Mouse (Mus musculus) hematopoietic multipotent progenitor cell, adult 10-12 weeks (in vitro differentiated cells): ENCODE data around the gene Alyref. TPM values are rescaled to one million over a fixed set of nuclear protein-coding genes. Genes with fewer than 3 reads are reported as not detected.

ENCODE experiments used
- polyA plus RNA-seq: library from polyadenylated mRNA; stranded (reverse); fragments of >175 nt; gene quantifications from 2 replicates; pipeline ENCODE4 v1.2.3, GENCODE M21; 2012; ENCODE audit warnings: low replicate concordance

Alyref gene
- 123 and 133 TPM in 2 replicates for polyA plus RNA-seq

DNA sequence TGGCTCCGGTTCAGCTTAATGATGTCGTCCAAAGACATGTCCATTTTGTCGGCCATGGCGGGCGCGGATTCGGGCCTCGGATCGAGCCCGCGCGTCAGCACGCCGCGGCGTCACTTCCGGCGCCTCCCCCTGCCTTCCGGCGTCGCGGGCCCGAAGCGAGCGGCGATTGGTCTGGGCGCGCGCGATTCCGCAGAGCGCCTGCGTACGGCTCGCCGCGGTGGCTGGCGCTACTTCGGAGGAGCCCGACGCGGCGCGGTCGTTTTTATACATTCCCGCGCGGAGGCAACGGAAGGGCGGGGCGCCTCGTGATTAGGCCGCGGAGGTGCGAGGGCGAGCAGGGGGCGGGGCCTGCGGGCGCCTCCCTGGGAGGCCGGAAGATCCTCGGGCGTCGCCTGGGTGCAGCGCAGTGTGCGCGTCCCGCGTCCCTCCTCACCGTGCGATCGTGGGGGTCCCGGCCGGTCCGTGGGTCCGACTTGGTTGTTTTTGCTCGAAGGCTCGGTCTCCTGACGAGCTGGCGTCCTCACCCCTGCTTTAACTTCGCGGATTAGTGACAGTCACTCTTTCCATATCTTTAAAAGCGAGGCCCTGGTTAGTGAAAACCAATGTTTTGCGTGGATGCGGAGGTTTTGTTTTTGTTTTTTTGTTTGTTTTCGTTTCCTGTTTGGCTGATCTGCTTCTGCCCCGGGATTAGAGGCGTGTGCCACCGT lies at the start of gene Alyref, which contains the start of gene Anapc11:
TSS of gene Alyref (minus strand) at position 83 of the 707 bp plus-strand sequence.
TSS of gene Anapc11 (plus strand) at position 139 of the 707 bp plus-strand sequence.

DNA sequence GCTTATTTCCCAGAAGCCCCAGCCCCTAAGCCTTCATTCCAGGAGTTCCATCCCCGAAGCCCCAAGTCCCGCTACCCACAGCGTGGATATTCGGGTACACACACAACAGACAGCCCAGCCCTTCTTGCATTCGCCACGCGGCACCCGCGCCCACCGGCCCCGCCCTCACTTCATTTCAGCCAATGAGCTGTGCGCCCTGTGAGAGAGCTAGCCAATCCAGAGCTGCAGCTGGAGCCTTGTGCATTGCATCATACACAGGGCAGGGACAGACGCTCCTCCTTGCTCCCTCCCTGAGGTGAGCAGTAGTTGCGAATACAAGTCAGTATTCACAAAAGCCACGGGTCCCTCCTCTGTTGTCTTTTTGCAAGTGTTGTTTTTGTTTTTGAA lies 45.4 kb upstream of the Alyref start, which contains the start of gene Pycr1:
TSS of gene Pycr1 (minus strand) at position 169 of the 387 bp plus-strand sequence.

DNA sequence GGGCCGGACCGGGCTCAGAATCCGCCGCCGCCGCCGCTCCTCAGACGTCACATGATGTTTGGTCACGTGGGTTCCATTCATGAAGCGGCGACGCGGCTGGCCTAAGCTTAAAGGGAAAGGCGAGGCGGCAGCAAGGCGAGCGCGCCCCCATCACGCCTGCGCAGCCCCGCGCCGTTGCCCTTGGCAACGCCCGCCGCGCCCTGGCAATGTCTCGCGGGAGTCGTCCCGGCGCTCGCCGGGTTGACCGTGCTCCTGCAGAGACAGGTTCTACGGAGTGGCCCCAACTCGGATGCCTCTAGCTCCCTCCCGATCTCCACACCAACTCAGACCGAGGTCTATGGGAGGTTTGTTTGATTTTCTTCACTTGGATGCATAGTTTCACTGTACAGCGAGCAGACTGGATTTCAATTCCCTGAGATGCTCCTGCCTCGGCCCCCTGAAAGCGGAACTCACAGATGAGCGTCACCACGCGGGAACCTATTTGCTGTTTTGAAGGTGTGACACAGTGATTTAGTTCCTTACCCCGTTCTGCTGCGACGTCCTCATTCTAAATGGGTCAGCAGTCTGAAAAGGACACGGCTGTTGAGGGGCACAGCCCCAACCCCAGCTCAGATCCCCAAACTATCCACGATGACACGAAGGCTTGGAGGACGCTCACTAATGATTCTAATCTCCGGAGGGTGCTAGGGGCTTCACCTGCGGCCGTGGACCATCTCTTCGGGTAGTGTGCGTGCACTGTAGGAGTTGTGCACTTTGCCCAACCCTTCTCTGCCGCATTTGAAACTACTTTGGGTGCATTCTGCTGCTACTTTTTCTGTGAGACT lies 35.6 kb upstream of the Alyref start, which contains the start of gene Mafg:
TSS of gene Mafg (minus strand) at position 81 of the 824 bp plus-strand sequence.

DNA sequence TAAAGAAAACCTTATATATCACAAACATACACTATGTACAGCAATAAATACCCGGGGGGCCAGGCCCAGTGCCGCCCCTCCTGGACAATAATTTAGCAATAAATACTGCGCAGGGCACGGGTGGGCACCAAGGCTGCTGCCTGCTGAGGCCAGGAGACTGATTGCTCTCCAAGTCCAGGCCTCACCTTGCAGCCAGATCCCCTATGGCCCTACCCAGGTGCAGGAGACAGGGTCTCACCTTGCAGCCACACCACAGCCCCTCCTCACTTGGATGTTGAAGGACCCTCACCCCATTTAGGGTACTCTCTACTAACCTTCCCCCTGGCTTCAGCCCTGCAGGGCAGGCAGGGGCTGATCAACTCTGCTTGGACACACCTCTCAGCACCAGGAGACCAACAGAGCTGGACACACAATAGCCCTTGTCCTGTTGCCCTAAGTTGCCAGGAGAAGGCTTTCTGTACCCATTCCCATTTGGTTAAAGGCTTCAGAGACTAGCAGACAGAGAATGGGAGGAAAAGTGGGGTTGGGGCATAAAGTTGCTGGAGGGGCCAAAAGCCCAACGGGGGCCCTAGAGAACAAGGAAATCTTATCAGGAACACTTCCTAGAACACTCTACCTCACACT lies 27.1 kb upstream of the Alyref start, which contains the start of gene Sirt7:
TSS of gene Sirt7 (minus strand) at position 89 of the 624 bp plus-strand sequence.

DNA sequence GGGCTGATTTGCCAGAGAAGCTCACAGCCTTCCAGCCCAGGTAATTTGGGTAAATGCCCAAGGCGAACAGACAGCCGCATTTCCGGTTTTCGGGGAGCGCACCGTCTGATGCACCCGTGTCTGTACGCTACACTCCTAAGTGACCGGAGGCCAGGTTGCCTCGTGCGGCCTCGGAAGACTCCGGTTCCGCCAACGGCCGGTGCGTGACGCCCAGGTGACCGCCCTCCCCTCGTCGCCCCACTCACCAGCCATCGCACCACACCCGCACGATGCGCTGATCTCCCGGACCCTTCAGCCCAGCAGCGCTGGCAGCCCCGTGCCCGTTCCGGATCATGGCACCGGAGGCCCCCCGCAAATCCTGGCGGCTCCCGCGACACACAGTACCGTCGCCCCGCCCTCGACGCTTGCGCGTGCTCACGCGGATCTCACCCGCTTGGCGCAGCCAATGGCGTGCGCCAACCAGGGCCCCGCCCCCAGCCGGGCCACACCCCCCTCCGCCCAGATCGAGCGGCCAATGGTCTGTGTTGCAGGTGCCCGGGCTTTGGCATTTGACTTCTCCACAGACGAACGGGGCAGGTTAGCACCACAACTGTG lies 19.5 kb upstream of the Alyref start, which contains the start of gene Pcyt2:
TSS of gene Pcyt2 (minus strand) at position 418 of the 594 bp plus-strand sequence.

DNA sequence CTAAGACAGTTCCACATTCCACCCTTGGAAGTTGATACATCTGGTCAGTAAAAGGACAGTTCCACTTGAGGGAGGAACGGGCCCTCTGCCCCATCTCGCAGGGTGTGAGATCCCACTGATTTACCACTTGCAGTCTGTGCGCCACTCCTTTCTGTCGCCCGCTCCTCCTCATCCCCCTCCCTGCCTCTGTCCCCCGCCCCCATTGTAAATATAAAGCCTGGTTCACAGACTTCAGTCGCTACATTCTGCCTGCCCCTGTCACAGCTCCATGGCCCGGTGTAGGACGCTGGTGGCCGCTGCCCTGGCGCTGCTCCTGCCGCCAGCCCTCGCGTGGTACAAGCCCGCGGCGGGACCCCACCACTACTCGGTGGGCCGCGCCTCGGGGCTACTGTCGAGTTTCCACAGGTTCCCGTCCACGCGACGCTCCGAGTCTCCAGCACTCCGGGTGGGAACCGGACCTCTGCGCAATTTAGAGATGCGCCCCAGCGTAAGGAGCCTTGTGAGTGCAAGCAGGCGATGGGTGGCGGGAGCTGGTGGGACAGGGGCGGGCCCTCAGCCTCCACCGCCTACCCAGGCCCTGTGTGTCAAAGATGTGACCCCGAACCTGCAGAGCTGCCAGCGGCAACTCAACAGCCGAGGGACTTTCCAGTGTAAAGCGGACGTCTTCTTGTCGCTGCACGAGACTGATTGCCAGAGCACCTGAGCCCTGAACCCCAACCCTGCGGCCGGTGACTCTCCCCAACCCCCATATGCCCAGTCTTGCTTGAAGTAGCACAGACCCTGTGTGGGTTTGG lies 10.3 kb upstream of the Alyref start, which contains the start of gene Npb:
TSS of gene Npb (plus strand) at position 237 of the 794 bp plus-strand sequence.

DNA sequence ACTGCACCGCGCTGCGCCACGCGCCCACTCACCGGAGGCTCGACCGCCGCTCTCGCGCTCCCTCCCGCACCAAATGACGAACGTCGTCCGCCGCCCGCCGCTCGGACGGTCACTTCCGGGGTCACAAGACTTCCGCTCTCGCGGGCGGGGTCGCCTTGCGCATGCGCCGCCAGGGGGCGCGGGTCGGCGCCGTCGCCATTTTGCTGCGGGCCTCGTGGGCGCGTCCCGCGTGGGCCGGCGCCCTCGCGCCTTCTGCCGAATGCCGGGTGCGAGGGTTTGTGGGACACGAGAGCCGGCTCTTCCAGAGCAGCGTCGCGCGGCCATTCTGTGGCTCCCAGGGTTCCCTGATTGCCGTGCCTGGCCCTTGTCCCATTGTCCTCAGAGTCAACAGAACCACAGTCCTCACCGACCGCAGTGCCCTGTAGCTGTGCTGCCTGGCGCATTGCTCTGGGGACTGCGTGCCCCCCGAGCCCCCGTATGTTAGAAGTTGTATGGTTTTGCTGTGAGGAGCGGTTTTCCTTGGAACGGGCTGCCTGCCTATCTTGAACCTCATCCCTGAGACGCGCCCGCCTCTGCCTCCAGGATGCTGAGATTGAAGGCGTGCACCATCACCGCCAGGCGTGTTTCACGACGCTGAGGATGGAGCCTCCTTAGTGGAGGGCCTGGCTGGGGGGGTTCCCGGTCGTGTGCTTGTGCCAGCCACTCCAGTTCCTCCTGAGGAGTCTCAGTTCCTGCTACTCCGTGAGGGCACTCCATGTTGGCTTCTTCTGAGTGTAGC lies 16.5 kb downstream of the Alyref start, which contains the start of gene Arhgdia:
TSS of gene Arhgdia (minus strand) at position 135 of the 778 bp plus-strand sequence.

DNA sequence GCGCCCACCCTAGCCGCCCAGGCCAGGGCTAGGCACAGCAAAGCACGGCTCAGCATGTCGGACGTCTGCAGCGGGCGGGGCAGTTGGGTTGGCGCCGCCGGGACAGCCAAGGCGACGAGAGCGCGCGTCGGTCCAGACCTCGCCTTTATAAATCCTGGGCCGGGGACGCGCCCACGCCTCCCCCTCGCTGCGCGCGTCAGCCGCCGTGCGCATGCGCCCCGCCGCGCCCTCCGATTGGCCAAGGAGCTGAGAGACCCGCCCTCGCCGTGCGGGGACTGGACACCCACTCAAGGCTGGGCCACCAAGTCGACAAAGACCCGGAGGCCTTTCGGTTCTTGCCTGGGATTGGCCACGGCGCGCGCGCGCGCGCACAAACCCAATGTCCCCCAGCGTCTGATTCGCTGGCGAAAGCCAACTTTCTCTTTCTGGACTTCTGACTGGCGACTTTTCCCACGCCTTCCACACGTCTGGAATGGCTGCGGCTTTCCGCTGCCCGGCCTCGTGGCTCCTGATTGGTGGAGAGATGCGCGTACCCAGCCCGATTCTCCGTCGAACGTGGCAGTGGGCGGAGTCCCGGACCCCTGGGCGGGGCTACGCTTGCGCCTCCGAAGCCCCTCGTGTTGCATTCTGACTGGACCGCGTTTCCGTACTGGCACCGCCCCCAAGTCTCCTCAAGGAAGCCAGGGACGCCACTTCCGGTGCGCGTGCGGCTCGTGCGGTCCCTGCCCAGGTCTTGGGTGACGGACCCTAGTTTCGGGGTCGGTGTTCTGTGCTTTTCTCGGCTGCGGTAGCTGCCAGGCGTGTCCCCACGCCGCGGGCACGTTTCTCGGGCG lies 25.2 kb downstream of the Alyref start, which contains the start of gene P4hb:
TSS of gene P4hb (minus strand) at position 502 of the 833 bp plus-strand sequence.

DNA sequence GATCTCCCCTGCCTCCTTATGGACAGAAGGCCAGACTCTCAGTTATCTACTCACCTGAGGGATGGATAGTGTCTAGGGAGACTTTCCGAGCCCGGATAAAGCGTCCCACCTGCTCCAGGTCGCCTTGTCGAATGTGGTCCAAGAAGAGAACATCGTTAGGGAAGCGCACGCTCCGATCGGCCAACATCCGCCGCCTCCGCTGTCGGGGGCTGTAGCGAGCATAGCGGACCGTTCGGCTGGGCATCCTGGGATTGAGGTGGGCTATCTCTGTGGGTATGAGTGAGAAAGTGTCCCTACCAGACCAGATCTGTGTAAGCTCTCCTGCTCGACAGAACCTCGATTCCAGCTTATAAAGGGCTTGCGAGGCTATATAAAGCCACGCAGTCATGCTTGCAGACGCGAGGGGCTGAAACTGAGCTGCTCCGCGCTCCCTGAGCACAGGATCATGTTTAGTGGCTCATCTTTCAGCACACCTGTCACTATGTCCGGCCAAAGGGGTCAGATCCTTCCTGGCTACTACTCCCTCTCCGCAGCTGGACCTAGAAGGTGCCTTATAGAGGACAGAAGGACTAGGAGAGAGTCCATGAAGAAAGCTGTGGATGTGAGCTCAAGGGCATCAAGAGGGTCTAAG lies 47.2 kb downstream of the Alyref start, which contains the start of gene Ppp1r27:
TSS of gene Ppp1r27 (minus strand) at position 323 of the 631 bp plus-strand sequence.

DNA sequence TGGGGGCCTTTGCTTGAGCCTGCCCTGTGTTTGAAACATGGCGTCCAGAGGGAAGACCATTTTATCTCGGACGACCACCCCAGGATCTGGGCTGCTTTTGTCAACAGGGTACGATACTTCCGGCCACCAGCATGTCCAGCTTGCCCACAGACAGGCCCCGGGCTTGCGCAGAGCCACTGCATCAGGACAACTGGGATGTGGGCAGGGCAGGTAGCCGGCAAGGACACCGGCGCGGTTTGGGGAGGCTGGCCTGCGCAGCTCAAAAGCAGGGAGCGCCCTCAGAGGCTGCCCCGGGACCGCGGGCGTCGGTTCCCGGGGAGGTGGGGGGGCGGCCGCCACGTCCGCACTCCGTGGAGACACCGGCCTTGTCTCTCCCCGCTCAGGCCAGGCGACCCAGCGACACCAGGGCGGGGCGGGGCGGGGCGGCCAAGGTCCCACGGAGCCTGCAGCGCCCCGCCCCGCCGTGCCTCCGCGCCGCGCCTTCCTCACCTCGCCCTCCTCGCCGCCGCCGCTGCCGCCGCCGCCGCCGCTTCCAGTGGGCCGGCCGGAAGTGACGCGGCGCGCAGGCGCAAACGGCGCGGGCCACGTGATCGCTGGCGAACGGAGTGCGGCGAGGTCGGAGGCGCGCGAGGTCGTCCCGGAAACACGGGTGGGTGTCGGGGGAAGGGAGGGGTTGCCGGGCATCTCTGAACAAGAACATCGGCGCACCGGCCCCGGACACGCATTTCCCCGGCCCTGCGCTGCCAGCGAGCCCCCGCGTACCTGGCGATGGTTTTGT lies 48.8 kb downstream of the Alyref start, which contains the start of gene Mcrip1:
TSS of gene Mcrip1 (minus strand) at position 560 of the 778 bp plus-strand sequence.

Other genes starting within 250 kb of the Alyref start
- 867 and 988 TPM in 2 replicates for gene Actg1, start 249.8 kb downstream of the Alyref start, polyA plus RNA-seq
- 0.08 TPM in 1 of 2 replicates, not detected in the other for gene Fscn2, start 236.8 kb downstream of the Alyref start, polyA plus RNA-seq
- 21.3 and 34.2 TPM in 2 replicates for gene Faap100, start 219.6 kb downstream of the Alyref start, polyA plus RNA-seq
- 61.4 and 65.9 TPM in 2 replicates for gene Nploc4, start 160.7 kb downstream of the Alyref start, polyA plus RNA-seq
- 0.07 TPM in 1 of 2 replicates, not detected in the other for gene Tspan10, start 155.7 kb downstream of the Alyref start, polyA plus RNA-seq
- 0.13 and 0.58 TPM in 2 replicates for gene Pde6g, start 144.9 kb downstream of the Alyref start, polyA plus RNA-seq
- 10.5 and 12.8 TPM in 2 replicates for gene Oxld1, start 140.3 kb downstream of the Alyref start, polyA plus RNA-seq
- 20.5 and 30.8 TPM in 2 replicates for gene Ccdc137, start 140.2 kb downstream of the Alyref start, polyA plus RNA-seq
- gene Arl16, start 130.8 kb downstream of the Alyref start, polyA plus RNA-seq = 27.3 and 31.8 TPM in 2 replicates
- gene Mrpl12, start 113.8 kb downstream of the Alyref start, polyA plus RNA-seq = 130 and 185 TPM in 2 replicates
- gene Slc25a10, start 106.5 kb downstream of the Alyref start, polyA plus RNA-seq = 27.5 and 43.7 TPM in 2 replicates
- not detected in 2 replicates for gene Gcgr, start 67.7 kb downstream of the Alyref start, polyA plus RNA-seq
- gene Mcrip1, start 48.6 kb downstream of the Alyref start, polyA plus RNA-seq = 130 and 145 TPM in 2 replicates
- not detected in 2 replicates for gene Ppp1r27, start 47.2 kb downstream of the Alyref start, polyA plus RNA-seq
- 322 and 696 TPM in 2 replicates for gene P4hb, start 25.1 kb downstream of the Alyref start, polyA plus RNA-seq
- 989 and 1,139 TPM in 2 replicates for gene Arhgdia, start 16.7 kb downstream of the Alyref start, polyA plus RNA-seq
- gene Anapc11, start 56 bp upstream of the Alyref start, polyA plus RNA-seq = 30.2 and 93.3 TPM in 2 replicates
- gene Npb, start 10.1 kb upstream of the Alyref start, polyA plus RNA-seq = 3.7 and 6.2 TPM in 2 replicates
- gene Pcyt2, start 19.6 kb upstream of the Alyref start, polyA plus RNA-seq = 62.9 and 99.6 TPM in 2 replicates
- gene Sirt7, start 26.9 kb upstream of the Alyref start, polyA plus RNA-seq = 225 and 508 TPM in 2 replicates
- 42.4 and 46.3 TPM in 2 replicates for gene Mafg, start 35.2 kb upstream of the Alyref start, polyA plus RNA-seq
- gene Pycr1, start 45.4 kb upstream of the Alyref start, polyA plus RNA-seq = 1.2 and 1.3 TPM in 2 replicates
- gene Myadml2, start 49.8 kb upstream of the Alyref start, polyA plus RNA-seq = 0.42 and 1.4 TPM in 2 replicates
- not detected in 2 replicates for gene Notum, start 62.8 kb upstream of the Alyref start, polyA plus RNA-seq
- gene Aspscr1, start 74.6 kb upstream of the Alyref start, polyA plus RNA-seq = 214 and 360 TPM in 2 replicates
- gene Cenpx, start 115.4 kb upstream of the Alyref start, polyA plus RNA-seq = 30.9 and 103 TPM in 2 replicates
- 32.9 and 53.7 TPM in 2 replicates for gene Lrrc45, start 115.6 kb upstream of the Alyref start, polyA plus RNA-seq
- gene Rac3, start 123.1 kb upstream of the Alyref start, polyA plus RNA-seq = 5.3 and 8.2 TPM in 2 replicates
- 20.4 and 47.0 TPM in 2 replicates for gene Dcxr, start 128.9 kb upstream of the Alyref start, polyA plus RNA-seq
- gene Cbr2, start 133.7 kb upstream of the Alyref start, polyA plus RNA-seq = 7.5 and 8.2 TPM in 2 replicates
- gene Hmga1b, start 164.4 kb upstream of the Alyref start, polyA plus RNA-seq = 196 and 300 TPM in 2 replicates
- 32.8 and 46.1 TPM in 2 replicates for gene Rfng, start 185.8 kb upstream of the Alyref start, polyA plus RNA-seq
- 27.5 and 29.8 TPM in 2 replicates for gene Gps1, start 185.9 kb upstream of the Alyref start, polyA plus RNA-seq
- 78.0 and 102 TPM in 2 replicates for gene Dus1l, start 198.0 kb upstream of the Alyref start, polyA plus RNA-seq
- gene Fasn, start 226.2 kb upstream of the Alyref start, polyA plus RNA-seq = 64.1 and 156 TPM in 2 replicates